Mouse (Mus musculus): ENCODE data around the gene Letmd1. TPM values are rescaled to one million over a fixed set of nuclear protein-coding genes. Genes with fewer than 3 reads are reported as not detected.

Letmd1 gene
- total RNA-seq, 1 experiment: 11.2 TPM

DNA sequence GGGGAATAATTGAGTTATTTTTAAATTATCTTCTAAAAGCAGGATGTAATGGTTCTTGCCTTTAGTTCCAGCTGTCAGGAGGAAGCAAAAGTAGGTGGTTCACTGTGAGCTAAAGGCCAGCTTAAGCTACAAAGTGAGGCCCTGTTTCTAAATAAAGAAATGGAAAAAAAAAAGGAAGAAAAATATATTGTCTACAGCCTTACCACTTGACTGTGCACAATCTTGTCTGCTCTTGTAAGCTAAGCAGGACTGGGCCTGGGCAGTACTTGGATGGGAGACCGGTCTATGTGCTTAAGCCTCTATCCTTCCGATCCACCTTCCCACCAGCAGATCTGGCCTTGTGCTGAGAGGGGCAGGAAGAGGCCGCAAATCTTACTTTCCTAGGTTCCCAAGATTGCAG lies 19.3 kb upstream of the Letmd1 start:
- Histone ChIP-seq H3K27ac (ENCODE audit: insufficient read depth, low read depth, low read length, poor library complexity, severe bottlenecking) (no peak overlapping the region), H3K9ac (ENCODE audit: insufficient read depth, low read depth, low read length, poor library complexity, severe bottlenecking) (no peak overlapping the region), H3K9me3 (ENCODE audit: control insufficient read depth, insufficient read depth, low read depth, low read length) (no peaks in the 10 kb centered on the region), H3K4me1 (ENCODE audit: control insufficient read depth in 2 of 2, insufficient read depth in 2 of 2, low read length in 2 of 2, poor library complexity in 1 of 2) (peaks cover 0 to 3% of the 10 kb centered on the region in 2 experiments; a peak in 1 of 4 replicates), H3K4me3 (ENCODE audit: insufficient read depth in 1 of 2, low read depth in 1 of 2, low read length in 2 of 2, poor library complexity in 1 of 2, severe bottlenecking in 1 of 2) (no peak overlapping the region), H3K36me3 (ENCODE audit: control insufficient read depth, insufficient read depth, low read length, poor library complexity, severe bottlenecking) (no peaks in the 10 kb centered on the region)
- TF ChIP-seq ZC3H11A (IDR thresholded peaks at IDR 0.05; ENCODE audit: borderline replicate concordance, low read depth, low read length): no peak
- no peak for TF ChIP-seq HCFC1 (IDR thresholded peaks at IDR 0.05; ENCODE audit: borderline replicate concordance, insufficient read depth, low read length)
- TF ChIP-seq MAFK (IDR thresholded peaks at IDR 0.05; ENCODE audit: insufficient read depth, low read depth, low read length): no peak
- no peak for TF ChIP-seq ZNF384 (IDR thresholded peaks at IDR 0.05; ENCODE audit: low read depth, low read length)
- TF ChIP-seq CHD2 (IDR thresholded peaks at IDR 0.05; ENCODE audit: low read depth, low read length): no peak
- in situ Hi-C loops (cut with MboI; ENCODE audit: low sequenced_read_pairs in 2 of 2, unreplicated experiment in 2 of 2): no loop called here
- no peak for DNase-seq (ENCODE audit: low read depth, low spot score)

DNA sequence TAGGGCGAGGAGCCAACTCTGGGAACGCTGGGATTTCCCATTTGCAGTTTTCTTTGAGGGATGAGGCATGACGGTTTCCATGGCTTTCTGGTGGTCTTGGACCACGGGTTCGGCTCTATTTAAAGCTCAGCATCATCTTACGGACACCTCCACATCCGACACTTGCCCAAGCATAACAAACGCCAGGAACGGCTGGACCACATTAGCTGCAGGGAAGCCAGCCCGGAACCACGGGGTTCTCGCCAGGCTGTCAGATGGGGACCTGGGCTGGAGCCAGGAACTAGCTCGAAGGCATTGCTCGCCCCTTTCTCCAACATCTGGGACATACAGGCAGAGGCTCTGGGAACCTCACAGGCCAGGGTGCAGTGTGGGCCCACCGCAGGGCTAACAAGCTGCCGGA lies 17.6 kb upstream of the Letmd1 start:
- no peak for DNase-seq (ENCODE audit: low read depth, low spot score)
- TF ChIP-seq HCFC1 (IDR thresholded peaks at IDR 0.05; ENCODE audit: borderline replicate concordance, insufficient read depth, low read length): no peak
- no peak for TF ChIP-seq ZC3H11A (IDR thresholded peaks at IDR 0.05; ENCODE audit: borderline replicate concordance, low read depth, low read length)
- no peak for TF ChIP-seq ZNF384 (IDR thresholded peaks at IDR 0.05; ENCODE audit: low read depth, low read length)
- no peak overlapping the region for H3K4me3 ChIP-seq (ENCODE audit: insufficient read depth in 1 of 2, low read depth in 1 of 2, low read length in 2 of 2, poor library complexity in 1 of 2, severe bottlenecking in 1 of 2)
- no peaks in the 10 kb centered on the region for H3K9me3 ChIP-seq (ENCODE audit: control insufficient read depth, insufficient read depth, low read depth, low read length)
- H3K36me3 ChIP-seq (ENCODE audit: control insufficient read depth, insufficient read depth, low read length, poor library complexity, severe bottlenecking): no peaks in the 10 kb centered on the region
- no peak overlapping the region for H3K27ac ChIP-seq (ENCODE audit: insufficient read depth, low read depth, low read length, poor library complexity, severe bottlenecking)
- in situ Hi-C loops (cut with MboI; ENCODE audit: low sequenced_read_pairs in 2 of 2, unreplicated experiment in 2 of 2): no loop called here
- no peak overlapping the region for H3K9ac ChIP-seq (ENCODE audit: insufficient read depth, low read depth, low read length, poor library complexity, severe bottlenecking)
- H3K4me1 ChIP-seq (ENCODE audit: control insufficient read depth in 2 of 2, insufficient read depth in 2 of 2, low read length in 2 of 2, poor library complexity in 1 of 2): peaks cover 0 to 3% of the 10 kb centered on the region in 2 experiments; a peak in 1 of 4 replicates

DNA sequence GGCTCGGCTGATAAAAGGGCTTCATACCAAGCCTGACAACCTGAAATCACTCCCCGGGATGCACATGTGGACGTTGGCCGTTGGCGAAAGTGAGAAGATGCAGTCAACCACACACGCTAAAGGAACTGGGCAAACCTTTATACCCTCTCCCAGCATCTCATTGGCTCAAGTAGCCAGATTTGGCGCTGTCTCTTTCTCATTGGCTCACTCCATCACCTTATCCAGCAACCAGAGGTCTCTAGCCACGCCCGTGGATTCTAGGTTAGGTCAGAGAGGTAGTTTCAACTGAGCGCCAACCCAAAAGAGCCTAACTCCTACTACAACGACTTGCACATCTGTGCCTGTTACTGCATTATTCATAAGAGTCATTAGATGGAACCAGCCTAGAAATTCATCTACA lies 16.3 kb upstream of the Letmd1 start:
- no peaks in the 10 kb centered on the region for H3K36me3 ChIP-seq (ENCODE audit: control insufficient read depth, insufficient read depth, low read length, poor library complexity, severe bottlenecking)
- no peak for TF ChIP-seq ZNF384 (IDR thresholded peaks at IDR 0.05; ENCODE audit: low read depth, low read length)
- no peak for TF ChIP-seq ZC3H11A (IDR thresholded peaks at IDR 0.05; ENCODE audit: borderline replicate concordance, low read depth, low read length)
- TF ChIP-seq HCFC1 (IDR thresholded peaks at IDR 0.05; ENCODE audit: borderline replicate concordance, insufficient read depth, low read length): no peak
- peak overlapping the region in 1 of 2 experiments; percentile 35; a peak in 3 of 4 replicates for H3K4me3 ChIP-seq (ENCODE audit: insufficient read depth in 1 of 2, low read depth in 1 of 2, low read length in 2 of 2, poor library complexity in 1 of 2, severe bottlenecking in 1 of 2)
- in situ Hi-C loops (cut with MboI; ENCODE audit: low sequenced_read_pairs in 2 of 2, unreplicated experiment in 2 of 2): no loop called here
- no peaks in the 10 kb centered on the region for H3K9me3 ChIP-seq (ENCODE audit: control insufficient read depth, insufficient read depth, low read depth, low read length)
- no peak overlapping the region for H3K27ac ChIP-seq (ENCODE audit: insufficient read depth, low read depth, low read length, poor library complexity, severe bottlenecking)
- no peak overlapping the region for H3K9ac ChIP-seq (ENCODE audit: insufficient read depth, low read depth, low read length, poor library complexity, severe bottlenecking)
- no peak for DNase-seq (ENCODE audit: low read depth, low spot score)
- H3K4me1 ChIP-seq (ENCODE audit: control insufficient read depth in 2 of 2, insufficient read depth in 2 of 2, low read length in 2 of 2, poor library complexity in 1 of 2): peaks cover 0 to 3% of the 10 kb centered on the region in 2 experiments; a peak in 1 of 4 replicates

DNA sequence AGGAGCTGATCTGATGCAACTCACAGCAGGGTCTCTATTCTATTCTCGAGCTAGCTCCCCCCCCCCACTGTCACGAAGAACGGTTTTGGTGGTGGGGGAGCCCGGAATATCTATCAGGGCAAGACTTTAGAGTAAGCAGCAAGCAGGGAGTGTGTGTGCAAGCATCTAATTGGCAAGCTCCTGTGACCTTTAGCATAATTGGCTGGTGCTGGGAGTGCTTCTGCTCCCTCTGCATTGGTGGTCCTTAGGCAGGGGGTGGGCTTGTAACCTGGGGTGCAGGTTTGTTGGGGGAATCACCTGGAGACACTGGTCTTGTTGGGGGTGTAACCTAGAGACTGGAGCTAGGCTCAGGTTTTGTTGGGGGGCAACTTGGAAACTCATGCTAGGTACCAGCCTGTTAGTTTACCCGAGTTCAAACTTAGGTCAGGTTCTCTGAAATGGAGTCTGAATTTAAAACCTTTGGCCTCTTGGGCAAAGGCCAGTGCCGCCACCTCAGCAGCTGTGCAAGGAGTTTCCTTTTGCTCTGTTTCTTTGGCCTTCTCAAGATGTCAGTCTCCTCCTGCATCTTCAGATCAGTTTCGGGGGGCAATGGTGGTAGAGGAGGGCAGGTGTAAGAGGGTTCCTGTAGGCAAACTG lies 12.3 kb upstream of the Letmd1 start:
- Histone ChIP-seq H3K36me3 (ENCODE audit: control insufficient read depth, insufficient read depth, low read length, poor library complexity, severe bottlenecking) (no peaks in the 10 kb centered on the region), H3K4me1 (ENCODE audit: control insufficient read depth in 2 of 2, insufficient read depth in 2 of 2, low read length in 2 of 2, poor library complexity in 1 of 2) (peaks cover 3 to 5% of the 10 kb centered on the region in 2 experiments; a peak in 3 of 4 replicates), H3K4me3 (ENCODE audit: insufficient read depth in 1 of 2, low read depth in 1 of 2, low read length in 2 of 2, poor library complexity in 1 of 2, severe bottlenecking in 1 of 2) (no peak overlapping the region), H3K9ac (ENCODE audit: insufficient read depth, low read depth, low read length, poor library complexity, severe bottlenecking) (no peak overlapping the region), H3K9me3 (ENCODE audit: control insufficient read depth, insufficient read depth, low read depth, low read length) (no peaks in the 10 kb centered on the region), H3K27ac (ENCODE audit: insufficient read depth, low read depth, low read length, poor library complexity, severe bottlenecking) (no peak overlapping the region)
- TF ChIP-seq ZNF384 (IDR thresholded peaks at IDR 0.05; ENCODE audit: low read depth, low read length) (no peak), MAFK (IDR thresholded peaks at IDR 0.05; ENCODE audit: insufficient read depth, low read depth, low read length) (no peak), CHD2 (IDR thresholded peaks at IDR 0.05; ENCODE audit: low read depth, low read length) (no peak), ZC3H11A (IDR thresholded peaks at IDR 0.05; ENCODE audit: borderline replicate concordance, low read depth, low read length) (no peak), HCFC1 (IDR thresholded peaks at IDR 0.05; ENCODE audit: borderline replicate concordance, insufficient read depth, low read length) (no peak)
- in situ Hi-C loops (cut with MboI; ENCODE audit: low sequenced_read_pairs in 2 of 2, unreplicated experiment in 2 of 2): no loop called here
- DNase-seq (ENCODE audit: low read depth, low spot score): no peak

DNA sequence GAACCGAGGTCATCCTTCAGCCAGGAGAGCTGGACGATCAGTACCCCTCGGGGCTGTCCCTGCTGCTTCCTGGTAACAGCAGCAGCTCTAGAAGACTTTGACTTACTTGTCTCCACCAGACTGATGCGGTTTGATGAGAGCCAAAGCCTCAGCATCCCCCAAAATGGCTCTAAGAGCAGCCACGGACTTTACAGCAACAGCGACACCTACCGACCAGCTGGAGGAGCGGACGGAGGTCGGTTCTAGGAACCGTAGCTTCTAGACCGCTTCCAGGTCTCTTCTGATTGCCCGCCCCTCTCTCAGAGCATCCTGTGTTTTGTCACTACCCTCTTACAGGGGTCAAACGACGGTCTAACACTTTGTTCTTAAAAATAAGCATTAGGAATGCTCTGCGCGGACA lies 11.5 kb upstream of the Letmd1 start:
- no peak overlapping the region for H3K4me3 ChIP-seq (ENCODE audit: insufficient read depth in 1 of 2, low read depth in 1 of 2, low read length in 2 of 2, poor library complexity in 1 of 2, severe bottlenecking in 1 of 2)
- in situ Hi-C loops (cut with MboI; ENCODE audit: low sequenced_read_pairs in 2 of 2, unreplicated experiment in 2 of 2): no loop called here
- TF ChIP-seq HCFC1 (IDR thresholded peaks at IDR 0.05; ENCODE audit: borderline replicate concordance, insufficient read depth, low read length) (peak; percentile 55; the same call in 1 of the 2 replicates), MAFK (IDR thresholded peaks at IDR 0.05; ENCODE audit: insufficient read depth, low read depth, low read length) (no peak), ZNF384 (IDR thresholded peaks at IDR 0.05; ENCODE audit: low read depth, low read length) (no peak), ZC3H11A (IDR thresholded peaks at IDR 0.05; ENCODE audit: borderline replicate concordance, low read depth, low read length) (peak; percentile 73; the same call in 1 of the 2 replicates), CHD2 (IDR thresholded peaks at IDR 0.05; ENCODE audit: low read depth, low read length) (no peak)
- H3K4me1 ChIP-seq (ENCODE audit: control insufficient read depth in 2 of 2, insufficient read depth in 2 of 2, low read length in 2 of 2, poor library complexity in 1 of 2): peaks cover 0 to 5% of the 10 kb centered on the region in 2 experiments; a peak in 3 of 4 replicates
- H3K9me3 ChIP-seq (ENCODE audit: control insufficient read depth, insufficient read depth, low read depth, low read length): no peaks in the 10 kb centered on the region
- DNase-seq (ENCODE audit: low read depth, low spot score): peak; percentile 90
- H3K27ac ChIP-seq (ENCODE audit: insufficient read depth, low read depth, low read length, poor library complexity, severe bottlenecking): no peak overlapping the region
- no peak overlapping the region for H3K9ac ChIP-seq (ENCODE audit: insufficient read depth, low read depth, low read length, poor library complexity, severe bottlenecking)
- H3K36me3 ChIP-seq (ENCODE audit: control insufficient read depth, insufficient read depth, low read length, poor library complexity, severe bottlenecking): no peaks in the 10 kb centered on the region
